Mouse (Mus musculus) cortical plate, adult 2 months (tissue): ENCODE data around the gene Fgfr2.

ENCODE experiments used
- CTCF ChIP-seq: fragments of 200-500 bp; IDR thresholded peaks from 2 replicates; pipeline ENCODE4 v1.5.1; 2011; ENCODE audit warnings: mild to moderate bottlenecking, control low read depth, low read length; ENCODE audit not compliant: insufficient read depth; ENCODE audit errors: extremely low read depth
- POLR2A ChIP-seq: fragments of 200-500 bp; IDR thresholded peaks from 2 replicates; pipeline ENCODE4 v1.6.1; 2011; ENCODE audit warnings: mild to moderate bottlenecking, low read length, control low read depth; ENCODE audit not compliant: insufficient read depth; ENCODE audit errors: extremely low read depth

- no peak for TF ChIP-seq CTCF
- no peak for TF ChIP-seq POLR2A
Measured at GRCm38 (mm10) chr7:130732908-130733307, 2390.2 kb downstream of the Fgfr2 start.
